Mouse (Mus musculus): ENCODE results near the gene Kcnma1. TPM values are rescaled to one million over a fixed set of nuclear protein-coding genes. Genes with fewer than 3 reads are reported as not detected.

The Kcnma1 gene
- total RNA-seq, 2 experiments from 2014 or later, result 194 to 195 TPM

DNA sequence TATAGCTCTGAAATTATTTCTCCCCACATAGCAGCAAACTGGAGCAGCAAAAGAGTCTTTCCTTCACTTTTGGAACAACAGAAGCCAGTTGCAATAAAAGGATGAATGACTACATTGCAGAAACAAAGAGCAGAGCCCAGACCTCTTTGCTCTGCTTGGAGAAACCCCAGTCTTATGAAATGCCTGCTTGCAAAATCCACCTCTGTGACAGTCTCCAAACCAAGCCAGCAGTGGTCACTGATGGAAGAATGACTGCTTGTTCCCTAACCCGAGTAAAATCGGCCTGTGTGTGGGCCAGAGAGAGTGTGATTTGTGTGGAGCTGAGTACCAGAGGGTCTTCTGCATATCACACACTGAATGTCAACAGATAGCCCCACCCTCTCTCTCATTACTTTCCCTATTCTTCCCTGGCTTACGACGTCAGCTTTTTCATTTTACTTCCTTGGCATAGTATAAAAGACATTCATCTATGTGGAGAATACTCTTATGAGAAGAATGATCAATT lies 518.0 kb downstream of the Kcnma1 start:
- DNase-seq (ENCODE audit: extremely low spot score in 1 of 2, low spot score in 2 of 2), result no peak
- Histone ChIP-seq H3K27ac (no peak overlapping the region), H3K4me3 (no peak overlapping the region)
- TF ChIP-seq CTCF (IDR thresholded peaks at IDR 0.05), result no peak
- intact Hi-C loops (cut with DNase I), result no loop called here

DNA sequence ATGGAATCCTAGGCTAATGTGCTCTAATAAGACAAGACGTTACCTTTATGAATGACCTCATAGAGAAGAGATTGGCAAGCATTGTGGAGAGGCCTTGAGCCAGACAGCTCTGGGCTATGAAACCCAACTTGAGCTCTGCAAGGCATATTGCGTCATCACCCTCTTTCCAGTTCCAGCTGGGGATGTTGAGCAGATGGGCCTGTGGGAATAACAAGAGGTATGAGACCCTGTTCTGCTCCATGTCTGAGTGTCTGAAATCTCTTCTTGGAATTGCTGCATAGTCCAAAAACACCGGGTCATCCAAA lies 519.8 kb downstream of the Kcnma1 start:
- intact Hi-C loops (cut with DNase I), result no loop called here
- no peak for TF ChIP-seq CTCF (IDR thresholded peaks at IDR 0.05)
- DNase-seq (ENCODE audit: extremely low spot score in 1 of 2, low spot score in 2 of 2), result no peak

DNA sequence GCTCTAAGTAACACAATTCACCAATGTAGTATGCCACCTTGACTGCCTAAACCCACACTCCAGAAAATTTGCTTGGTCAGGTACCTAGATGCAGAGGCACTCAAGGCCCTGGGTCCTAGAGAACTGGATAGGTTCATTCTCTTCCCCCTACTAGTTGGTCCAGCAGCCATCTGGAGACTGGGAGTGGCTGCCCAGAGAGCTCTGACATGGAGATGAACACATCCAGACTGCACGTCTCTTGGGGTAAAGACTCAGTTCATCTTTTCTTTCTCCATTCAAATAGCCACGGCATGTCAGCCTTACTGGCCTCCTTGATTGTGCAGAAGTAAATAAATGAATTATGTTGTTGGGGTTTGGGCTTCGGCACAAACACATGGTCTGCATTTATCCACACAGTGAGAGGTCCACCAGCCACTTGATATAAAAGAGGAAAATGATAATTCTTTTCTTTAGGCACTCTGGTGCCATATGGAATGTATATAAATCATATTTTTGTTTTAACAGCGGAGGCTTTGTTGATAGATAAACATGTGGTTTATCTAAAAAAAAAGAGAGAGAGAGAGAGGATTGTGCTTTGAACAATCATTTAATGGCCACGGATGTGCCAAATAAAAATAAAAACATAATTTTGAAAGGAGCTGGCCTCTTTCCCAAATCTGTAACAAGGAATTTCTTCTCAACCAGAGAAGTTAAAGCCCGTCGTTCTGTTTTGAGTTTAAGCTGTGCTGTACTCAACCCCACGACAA lies 520.4 kb downstream of the Kcnma1 start:
- no peak overlapping the region for H3K27ac ChIP-seq
- intact Hi-C loops (cut with DNase I), result no loop called here
- no peak overlapping the region for H3K4me3 ChIP-seq
- TF ChIP-seq CTCF (IDR thresholded peaks at IDR 0.05), result no peak
- no peak for DNase-seq (ENCODE audit: extremely low spot score in 1 of 2, low spot score in 2 of 2)

More for the DNA sequence above, 519.8 kb downstream of the Kcnma1 start:
- Histone ChIP-seq H3K27ac (no peak overlapping the region), H3K4me3 (no peak overlapping the region)

DNA sequence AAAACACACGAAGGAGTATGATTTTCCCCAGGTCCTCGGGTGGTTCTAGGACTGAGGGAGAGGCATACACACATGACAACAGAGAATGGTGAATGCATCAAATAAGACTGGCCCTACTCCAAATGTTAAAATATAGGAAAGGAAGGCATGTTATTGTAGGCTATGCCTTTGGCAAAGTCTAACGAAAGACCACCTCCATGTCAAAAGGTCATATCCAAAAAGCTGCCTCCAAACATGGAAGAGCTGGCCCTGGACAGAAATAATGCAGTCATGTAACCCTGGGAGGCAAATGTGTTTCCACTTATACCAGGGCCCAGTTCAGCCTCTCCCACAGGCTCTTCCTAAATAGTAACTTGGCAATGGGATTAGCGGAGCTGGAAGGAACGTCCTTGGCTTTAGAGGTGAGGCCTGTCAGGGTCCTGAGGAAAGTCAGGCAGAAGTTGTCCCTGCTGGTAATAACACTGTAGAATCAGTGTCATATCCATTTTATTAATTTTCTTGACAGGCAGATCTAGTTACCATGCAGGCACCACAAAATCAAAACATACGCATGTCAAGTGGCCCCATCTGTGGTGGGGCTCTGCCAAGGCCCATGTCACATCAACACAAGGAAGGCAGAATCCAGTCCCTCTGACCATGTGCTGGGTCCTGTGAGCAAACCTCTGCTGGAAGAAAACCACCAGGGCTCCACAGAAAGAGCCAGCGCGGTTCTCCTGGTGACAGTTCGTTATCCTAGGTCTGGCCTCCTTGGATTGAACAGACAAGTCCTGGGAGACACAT lies 521.5 kb downstream of the Kcnma1 start:
- TF ChIP-seq CTCF (IDR thresholded peaks at IDR 0.05), result no peak
- DNase-seq (ENCODE audit: extremely low spot score in 1 of 2, low spot score in 2 of 2), result no peak
- intact Hi-C loops (cut with DNase I), result no loop called here
- Histone ChIP-seq H3K27ac (no peak overlapping the region), H3K4me3 (no peak overlapping the region)

DNA sequence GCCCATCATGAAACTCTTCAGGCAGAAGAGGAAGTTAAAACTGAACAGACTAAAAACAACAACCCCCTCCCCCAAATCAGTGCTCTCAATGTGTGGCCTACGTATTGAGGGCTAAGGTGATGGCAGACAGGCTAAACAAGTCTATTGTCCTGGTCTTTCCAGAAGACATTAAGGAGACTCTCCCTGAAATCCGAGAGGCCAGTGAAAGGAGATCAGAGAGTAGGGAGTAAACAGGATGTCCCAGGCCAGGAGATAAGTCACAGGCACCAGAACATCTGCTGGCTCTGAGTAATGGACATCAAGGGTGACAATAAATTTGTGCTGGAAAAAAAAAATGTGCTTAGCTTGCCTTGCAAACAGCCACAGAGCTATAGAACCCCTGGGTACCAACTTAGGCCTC lies 522.9 kb downstream of the Kcnma1 start:
- intact Hi-C loops (cut with DNase I), result no loop called here

DNA sequence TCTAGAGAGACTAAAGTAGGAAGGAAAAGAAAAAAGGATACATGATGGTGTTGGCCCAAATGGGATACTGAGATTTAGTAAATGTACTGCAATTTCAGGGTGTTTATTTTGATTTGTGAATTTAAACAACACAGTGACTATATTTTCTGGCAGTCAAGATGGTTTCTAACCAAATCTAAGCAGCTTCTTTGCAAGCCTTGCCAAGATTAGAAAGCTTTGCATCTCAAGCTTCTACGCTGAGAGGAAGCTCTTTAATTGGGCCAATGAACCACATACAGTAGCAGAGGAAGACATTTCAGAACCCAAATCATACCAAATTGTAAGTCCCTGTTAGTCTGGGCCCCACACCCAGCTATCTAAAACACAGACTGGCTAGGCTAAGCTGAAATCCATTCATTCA lies 527.6 kb downstream of the Kcnma1 start:
- intact Hi-C loops (cut with DNase I), result no loop called here
- Histone ChIP-seq H3K4me3 (no peak overlapping the region), H3K27ac (no peak overlapping the region; the same call in 1 of the 2 replicates)
- DNase-seq (ENCODE audit: extremely low spot score in 1 of 2, low spot score in 2 of 2), result no peak
- TF ChIP-seq CTCF (IDR thresholded peaks at IDR 0.05), result no peak

More for the DNA sequence above, 522.9 kb downstream of the Kcnma1 start:
- no peak for DNase-seq (ENCODE audit: extremely low spot score in 1 of 2, low spot score in 2 of 2)
- H3K4me3 ChIP-seq, result no peak overlapping the region
- H3K27ac ChIP-seq, result no peak overlapping the region
- no peak for TF ChIP-seq CTCF (IDR thresholded peaks at IDR 0.05)

DNA sequence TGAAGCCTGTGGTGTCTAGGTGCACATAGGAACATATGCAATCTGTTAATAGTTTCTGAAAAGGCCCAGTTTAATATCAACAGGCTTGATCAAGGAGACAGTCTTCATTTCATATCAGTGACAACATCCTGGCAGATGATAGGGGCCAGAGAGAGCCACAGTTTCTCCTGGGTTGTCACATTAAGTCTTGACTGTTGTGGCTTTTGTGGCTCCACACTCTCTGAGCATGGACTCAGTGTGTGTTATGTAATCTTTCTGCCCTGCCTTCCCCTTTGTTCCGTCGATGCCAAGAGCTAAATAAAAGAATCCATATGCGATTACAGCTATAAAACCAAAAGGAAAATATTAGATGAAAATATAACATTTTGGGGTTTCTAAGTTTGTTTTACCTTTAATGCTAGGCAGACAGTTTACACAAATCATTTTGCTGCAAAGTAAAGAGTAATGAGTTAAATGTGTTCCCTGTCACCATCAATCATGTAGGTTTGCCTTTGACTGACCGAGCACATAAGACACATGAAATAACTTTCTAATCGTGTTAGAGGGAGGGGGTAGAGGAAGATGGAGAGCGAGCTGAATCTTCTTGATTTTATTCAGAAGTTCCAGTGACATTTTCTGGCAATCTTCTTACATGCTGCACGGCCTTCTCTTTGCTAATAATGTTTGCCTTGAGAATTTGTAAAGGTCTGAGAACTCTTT lies 528.3 kb downstream of the Kcnma1 start:
- Histone ChIP-seq H3K4me3 (no peak overlapping the region), H3K27ac (no peak overlapping the region)
- intact Hi-C loops (cut with DNase I), result no loop called here
- no peak for TF ChIP-seq CTCF (IDR thresholded peaks at IDR 0.05)
- no peak for DNase-seq (ENCODE audit: extremely low spot score in 1 of 2, low spot score in 2 of 2)

GRCm38 (mm10) chr14:23475129-23475528 lies 539.2 kb downstream of the Kcnma1 start:
- no peak overlapping the region for H3K4me3 ChIP-seq

DNA sequence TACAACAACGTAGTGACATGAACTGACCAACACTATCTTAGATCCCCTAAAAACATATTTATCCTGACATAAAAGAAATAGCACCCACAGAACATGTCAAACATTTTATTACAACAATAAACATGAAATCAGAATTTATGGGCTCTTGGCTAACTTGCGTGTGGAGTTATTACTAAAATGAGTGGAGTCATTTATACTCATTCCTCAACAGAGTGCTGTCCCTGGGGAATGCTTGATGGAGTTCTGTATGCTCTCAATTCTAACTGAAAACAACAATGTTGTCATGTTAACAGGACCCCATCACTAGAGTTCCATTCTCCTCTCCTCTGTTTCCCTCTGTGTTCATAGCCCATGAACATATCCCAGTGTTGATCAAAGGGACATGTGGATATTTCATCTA lies 544.2 kb downstream of the Kcnma1 start:
- intact Hi-C loops (cut with DNase I), result no loop called here
- no peak overlapping the region for H3K27ac ChIP-seq
- no peak overlapping the region for H3K4me3 ChIP-seq

More at GRCm38 (mm10) chr14:23475129-23475528, 539.2 kb downstream of the Kcnma1 start:
- DNase-seq (ENCODE audit: extremely low spot score in 1 of 2, low spot score in 2 of 2), result no peak
- H3K27ac ChIP-seq, result no peak overlapping the region
- no peak for TF ChIP-seq CTCF (IDR thresholded peaks at IDR 0.05)
- intact Hi-C loops (cut with DNase I), result no loop called here

DNA sequence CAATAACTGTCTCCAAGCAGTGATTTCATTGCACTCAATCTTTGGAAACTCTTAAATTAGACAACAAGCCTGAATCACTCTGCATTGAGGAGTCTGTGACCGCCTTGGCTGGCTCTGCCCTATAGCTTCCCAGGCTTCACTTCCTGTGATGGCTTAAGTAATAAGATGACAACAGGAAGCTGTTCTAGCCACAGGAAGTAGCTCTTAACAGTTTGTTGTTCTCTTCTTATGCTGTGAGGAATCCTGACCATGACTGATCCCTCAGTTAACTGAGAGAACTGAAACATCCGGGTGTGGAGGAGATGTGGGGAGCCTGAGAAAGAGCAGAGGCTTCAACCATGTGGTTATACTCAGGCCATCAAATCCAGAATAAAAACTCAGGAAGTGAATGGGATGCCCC lies 549.2 kb downstream of the Kcnma1 start:
- no peak overlapping the region for H3K4me3 ChIP-seq
- intact Hi-C loops (cut with DNase I), result no loop called here
- TF ChIP-seq CTCF (IDR thresholded peaks at IDR 0.05), result no peak
- no peak for DNase-seq (ENCODE audit: extremely low spot score in 1 of 2, low spot score in 2 of 2)
- no peak overlapping the region for H3K27ac ChIP-seq

More for the DNA sequence above, 544.2 kb downstream of the Kcnma1 start:
- no peak for TF ChIP-seq CTCF (IDR thresholded peaks at IDR 0.05)
- no peak for DNase-seq (ENCODE audit: extremely low spot score in 1 of 2, low spot score in 2 of 2)

GRCm38 (mm10) chr14:23458560-23458959 lies 555.7 kb downstream of the Kcnma1 start:
- no peak for DNase-seq (ENCODE audit: extremely low spot score in 1 of 2, low spot score in 2 of 2)
- H3K27ac ChIP-seq, result no peak overlapping the region
- no peak overlapping the region for H3K4me3 ChIP-seq
- intact Hi-C loops (cut with DNase I), result no loop called here
- TF ChIP-seq CTCF (IDR thresholded peaks at IDR 0.05), result no peak

GRCm38 (mm10) chr14:23451681-23452080 lies 562.6 kb downstream of the Kcnma1 start:
- no peak for DNase-seq (ENCODE audit: extremely low spot score in 1 of 2, low spot score in 2 of 2)
- TF ChIP-seq CTCF (IDR thresholded peaks at IDR 0.05), result no peak
- intact Hi-C loops (cut with DNase I), result no loop called here

More at GRCm38 (mm10) chr14:23451681-23452080, 562.6 kb downstream of the Kcnma1 start:
- no peak overlapping the region for H3K27ac ChIP-seq
- no peak overlapping the region for H3K4me3 ChIP-seq

Data from left cerebral cortex, adult 2 months (tissue).